Mouse (Mus musculus) layer of hippocampus, adult 8-10 months (tissue): ENCODE data around the gene Bcl11b. TPM values are rescaled to one million over a fixed set of nuclear protein-coding genes. Genes with fewer than 3 reads are reported as not detected.
A peak's percentile ranks its signal among the peaks of the same experiment; 100 is the strongest.

Source experiments
- DNase-seq, 2 experiments: peaks; one replicate each; pipeline ENCODE4 v3.0.0; 2022; ENCODE audit warnings: low spot score in 2 of 2
- total RNA-seq, 4 experiments: library from RNA; stranded (reverse); gene quantifications; 2 replicates each; pipeline ENCODE4 v1.2.4; 2022

Bcl11b gene
- total RNA-seq, 4 experiments from 2014 or later: 110 to 122 (median 115) TPM

DNA sequence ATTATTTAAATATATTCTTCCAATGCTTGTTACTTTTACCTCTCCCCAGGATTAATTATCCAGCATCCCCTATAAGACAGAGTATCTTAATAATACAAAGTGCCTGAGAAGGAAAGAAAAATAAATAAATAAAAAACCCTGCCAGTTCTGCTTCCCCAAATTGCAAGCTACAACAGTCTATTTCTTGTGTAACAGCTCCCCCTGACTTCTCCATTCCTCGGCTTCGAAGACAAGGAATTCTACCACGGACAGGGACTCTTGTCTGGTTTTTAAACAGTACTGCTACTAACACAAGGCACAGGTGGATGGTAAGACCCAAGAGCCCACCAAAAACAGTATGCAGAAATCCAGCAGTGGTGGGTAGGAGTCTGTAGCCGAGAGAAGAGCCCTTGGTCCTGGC, 64.2 kb downstream of the Bcl11b start:
- no peak for DNase-seq

DNA sequence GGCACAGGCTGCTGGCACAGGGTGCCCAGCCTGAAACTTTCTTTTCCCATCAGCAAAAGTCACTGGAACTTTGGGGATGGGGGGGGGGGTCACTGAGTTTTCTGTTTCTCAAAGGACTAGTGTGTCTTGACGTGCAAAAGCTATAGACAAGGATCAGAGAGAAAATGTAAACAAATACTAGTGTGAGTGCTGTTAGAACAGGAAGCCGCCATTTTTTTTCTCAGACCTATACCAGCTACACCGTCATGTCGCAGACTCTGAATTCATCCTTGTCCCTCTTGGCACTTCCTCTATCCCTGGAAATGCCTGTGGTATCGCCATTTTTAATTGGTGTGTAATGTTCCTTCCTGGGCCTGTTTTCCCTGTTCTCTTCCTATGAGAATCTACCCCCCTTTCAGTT, 66.4 kb downstream of the Bcl11b start:
- DNase-seq: no peak

DNA sequence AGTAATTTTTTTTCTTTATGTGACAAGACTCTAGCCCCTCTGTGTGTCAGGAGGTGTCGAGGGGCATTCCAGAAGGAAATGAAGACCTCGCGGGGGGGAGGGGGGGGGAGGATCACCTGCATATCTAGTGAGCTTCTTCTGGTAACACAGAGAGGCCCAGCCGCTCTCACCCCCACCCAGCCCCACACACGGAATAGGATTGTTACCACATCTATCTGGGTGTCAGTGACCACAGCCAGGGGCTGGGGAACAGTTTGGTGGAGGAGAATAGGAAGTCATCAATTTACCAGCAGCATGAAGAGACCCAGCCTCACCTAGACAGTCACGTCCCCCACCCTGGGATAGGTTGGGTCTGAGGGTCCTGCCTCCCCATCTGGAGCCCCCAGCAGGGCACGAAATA, 67.0 kb downstream of the Bcl11b start:
- DNase-seq: no peak

DNA sequence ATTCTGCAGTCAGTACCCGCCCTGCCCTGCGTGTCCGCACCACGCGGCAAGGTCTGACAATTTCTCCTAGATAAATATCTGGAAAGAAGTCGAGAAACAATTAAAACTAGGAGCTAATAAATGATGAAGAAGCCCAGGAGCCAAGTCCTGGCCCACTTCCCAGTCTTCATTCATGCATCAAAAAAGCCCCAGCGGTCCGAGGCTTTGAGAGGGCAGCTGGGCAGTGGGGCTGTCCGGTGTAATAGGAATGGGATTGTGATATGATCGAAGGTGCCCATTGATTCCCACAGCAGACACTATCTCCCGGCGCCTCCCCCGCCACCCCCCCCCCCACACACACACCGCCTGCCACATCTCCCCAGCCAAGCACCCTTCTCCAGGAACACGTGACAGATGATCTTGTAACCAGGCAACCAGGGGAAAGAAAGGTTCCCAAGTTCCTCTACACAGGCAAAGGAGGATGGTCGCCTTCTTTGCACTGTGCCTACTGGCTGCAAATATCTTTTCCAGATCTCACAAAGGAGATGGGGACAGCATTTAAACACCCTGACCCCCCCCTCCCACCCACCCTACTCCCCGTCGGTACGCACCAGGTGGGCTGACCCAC, 68.5 kb downstream of the Bcl11b start:
- no peak for DNase-seq

DNA sequence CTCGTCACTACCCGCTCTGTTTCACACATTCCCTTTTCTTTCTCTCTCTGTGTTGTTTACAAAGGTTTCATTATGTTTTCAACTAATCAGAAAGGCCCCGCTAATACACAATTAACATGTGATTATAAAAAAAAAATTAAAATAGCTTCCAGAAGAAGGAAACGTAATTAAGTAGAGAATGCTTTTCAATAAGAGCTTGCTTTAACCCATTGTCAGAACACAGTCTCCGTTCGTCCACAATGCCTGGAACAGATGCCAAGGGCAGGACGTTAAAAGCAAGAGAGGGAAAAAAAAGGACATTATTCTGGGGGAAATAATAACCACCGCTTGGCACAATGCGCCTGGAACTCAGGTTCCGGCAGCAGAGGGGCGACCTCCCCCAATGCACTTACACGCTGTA, 71.3 kb downstream of the Bcl11b start:
- no peak for DNase-seq

DNA sequence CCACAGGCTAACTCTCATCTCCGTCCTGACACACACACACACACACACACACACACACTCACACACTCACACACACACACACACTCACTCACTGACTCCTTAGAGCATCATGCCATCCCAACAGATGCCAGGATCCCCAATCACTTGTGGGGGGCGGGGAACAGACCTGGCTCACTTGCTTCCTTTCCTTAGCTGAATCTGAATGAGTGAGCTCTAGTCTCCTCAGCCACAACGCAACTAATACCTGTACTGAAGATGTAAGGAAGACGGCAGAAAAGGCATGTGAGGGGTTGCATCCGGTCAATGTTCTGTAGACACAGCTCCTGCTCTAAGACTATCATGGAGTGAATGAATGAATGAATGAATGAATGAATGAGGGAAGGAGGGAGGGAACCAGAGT, 71.9 kb downstream of the Bcl11b start:
- DNase-seq: no peak

DNA sequence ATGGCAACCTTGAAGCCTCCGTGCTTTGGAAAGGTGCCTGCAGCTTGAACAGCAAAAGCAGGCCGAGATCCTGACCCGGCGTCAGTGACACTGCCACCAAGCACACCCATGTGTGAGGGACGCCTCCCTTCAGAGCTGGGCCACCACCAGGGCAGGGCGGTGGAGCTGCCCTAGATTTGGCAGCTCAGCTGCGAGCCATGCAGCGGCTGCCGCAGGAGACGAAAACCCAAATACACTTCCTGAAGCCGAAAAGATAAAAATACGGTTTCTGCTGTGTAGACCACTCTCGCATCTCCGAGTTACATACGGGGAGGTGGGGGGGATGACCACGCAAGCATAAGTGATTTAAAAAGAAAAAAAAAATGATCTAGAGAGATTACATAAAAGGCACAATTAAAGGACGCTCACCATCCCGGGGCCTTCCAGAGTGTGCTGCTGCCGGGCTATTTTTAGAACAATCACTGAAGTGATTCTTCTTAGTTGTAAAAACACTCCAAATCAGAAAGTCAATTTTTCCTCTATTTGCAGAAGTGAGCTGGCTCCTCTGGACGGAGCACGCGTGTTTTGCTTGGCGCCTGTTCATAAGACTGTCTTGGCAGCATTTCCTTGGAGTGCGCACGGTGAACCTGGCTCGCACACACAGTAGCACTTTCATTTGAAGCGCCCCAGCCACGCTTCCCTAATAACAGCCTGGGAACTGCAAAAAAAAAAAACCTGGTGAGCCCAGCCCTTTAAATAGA, 72.6 kb downstream of the Bcl11b start:
- DNase-seq: peak; percentile 64 to 67

DNA sequence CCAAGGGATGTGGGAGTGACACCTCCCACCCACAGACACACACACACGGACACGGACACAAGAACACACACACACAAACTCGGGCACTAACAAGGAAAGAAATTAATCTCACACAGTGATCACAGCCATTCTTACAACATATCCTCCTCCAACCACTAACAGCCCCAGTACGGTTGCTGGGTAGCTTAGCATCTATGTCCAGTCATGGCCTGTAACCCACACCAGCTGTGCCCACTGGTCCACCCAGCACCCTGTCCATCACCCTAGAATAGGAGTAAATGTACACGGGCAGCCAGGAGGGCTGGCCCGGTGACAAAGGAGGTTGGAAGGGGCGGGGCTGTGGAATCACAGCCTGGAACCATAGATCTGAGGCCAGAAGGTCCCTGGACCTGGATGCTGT, 74.5 kb downstream of the Bcl11b start:
- no peak for DNase-seq

DNA sequence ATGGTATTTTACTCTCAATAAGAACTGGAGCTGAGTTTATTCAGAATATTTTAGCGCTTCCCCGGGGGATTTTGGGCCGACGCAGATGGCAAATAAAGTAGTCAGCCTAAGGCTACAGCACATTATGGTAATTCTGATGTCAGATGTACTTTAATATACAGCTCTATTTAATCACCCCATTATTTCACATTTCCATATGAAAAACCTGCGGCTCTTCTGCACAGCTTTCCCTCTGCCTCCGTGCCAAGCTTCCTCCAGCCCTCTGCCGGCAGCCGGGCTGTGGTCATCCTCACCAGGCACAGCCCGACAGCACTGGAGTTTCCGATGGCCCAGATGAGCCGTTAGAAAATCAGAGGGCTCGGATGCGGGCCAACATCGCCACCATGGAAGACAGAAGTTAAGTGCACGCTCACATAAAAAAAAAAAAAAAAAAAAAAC, 74.9 kb downstream of the Bcl11b start:
- DNase-seq: no peak

DNA sequence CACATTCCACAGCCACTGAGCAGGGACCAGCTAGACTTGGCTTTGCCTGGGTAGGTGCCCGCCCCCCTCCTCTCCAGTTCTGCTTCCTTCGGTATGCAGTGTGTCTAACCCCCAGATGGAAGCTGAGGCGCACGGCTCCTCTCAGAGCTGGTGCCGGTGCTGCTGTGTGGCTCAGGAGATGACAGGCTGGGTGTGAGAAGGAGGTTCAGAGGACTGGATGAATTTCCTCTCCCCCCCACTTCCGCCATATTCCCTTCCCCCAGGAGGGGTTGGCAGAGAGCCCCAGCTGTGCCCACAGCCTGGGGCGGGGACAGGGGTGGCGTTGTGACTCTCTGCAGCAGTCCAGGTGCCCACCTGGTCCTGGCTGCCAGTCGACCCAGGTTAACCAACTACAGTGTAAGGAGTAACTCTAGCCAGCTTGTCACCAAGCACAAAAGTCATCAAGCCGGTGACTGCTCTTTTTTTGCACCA, 75.4 kb downstream of the Bcl11b start:
- DNase-seq: no peak

DNA sequence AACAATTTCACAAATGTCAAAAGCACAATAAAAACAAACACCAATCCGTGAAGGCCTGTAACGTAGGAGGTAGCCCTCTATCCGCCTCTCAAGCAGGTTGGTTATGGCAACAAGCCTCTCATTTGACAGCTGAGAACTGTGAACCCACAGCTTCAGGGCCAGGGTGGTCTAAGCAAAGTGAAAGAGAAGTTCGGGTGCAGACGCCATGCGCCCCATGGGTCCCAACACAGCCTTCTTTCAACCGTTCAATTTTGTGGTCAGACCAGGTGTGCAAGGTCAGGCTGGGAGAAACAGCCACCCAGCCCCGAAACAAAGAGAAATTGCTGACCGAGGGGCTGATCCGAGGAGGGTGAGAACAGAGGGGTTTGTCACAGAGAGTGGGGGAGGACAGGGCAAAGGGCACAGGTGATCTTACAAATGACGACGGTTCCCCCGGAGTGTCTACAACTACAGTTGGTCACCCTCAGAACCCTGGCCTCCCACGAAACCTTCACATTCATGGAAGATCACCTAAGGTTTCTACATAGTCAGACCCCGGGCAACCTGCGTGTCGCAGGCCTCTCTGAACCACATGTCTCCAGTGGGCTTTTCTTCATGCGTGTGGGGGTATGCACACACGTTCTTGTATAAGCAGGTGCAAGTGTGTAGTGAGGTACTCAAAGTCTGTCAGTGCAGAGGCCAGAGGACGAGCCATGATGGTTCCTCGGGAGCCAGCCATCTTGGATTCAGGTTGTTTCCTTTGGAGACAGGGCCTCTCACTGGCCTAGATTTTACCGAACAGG, 77.1 kb downstream of the Bcl11b start:
- DNase-seq: no peak

DNA sequence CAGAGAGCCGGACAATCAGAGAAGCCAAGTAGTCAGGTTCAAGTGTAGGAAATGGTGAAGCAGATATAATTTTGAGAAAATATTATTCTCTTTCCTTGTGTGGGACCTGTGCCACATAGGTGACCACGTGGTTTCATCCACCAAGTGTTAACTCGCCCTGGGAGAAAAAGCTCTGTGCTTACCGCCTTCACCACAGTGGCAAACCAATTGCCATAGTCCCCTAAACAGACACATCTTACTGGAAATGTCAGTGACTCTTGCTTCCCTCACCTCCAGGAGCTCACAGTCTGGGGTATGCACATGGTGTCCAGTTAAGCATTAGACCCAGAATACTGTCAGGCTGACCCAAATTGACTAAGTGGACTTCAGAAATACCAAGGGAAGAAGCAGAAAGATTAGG, 78.7 kb downstream of the Bcl11b start:
- DNase-seq: no peak

DNA sequence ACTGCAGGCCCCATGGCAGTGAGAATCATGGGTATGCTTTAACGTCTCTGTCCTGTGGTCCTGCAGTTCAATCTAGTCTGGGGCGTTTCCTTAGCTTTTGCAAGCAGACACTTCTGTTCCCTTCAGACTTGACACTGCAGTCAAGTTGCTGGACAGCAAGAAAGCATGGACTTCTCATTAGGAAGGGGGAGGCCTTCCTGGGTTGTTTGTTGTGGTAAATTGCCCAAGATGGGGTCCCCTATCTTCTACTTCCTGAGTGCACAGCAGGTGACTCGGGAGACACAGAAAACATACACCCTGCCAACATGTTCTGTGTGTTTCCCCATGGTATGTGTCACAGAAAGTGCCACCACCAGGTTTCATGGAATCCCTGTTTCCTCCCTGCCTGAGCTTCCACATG, 79.4 kb downstream of the Bcl11b start:
- no peak for DNase-seq

DNA sequence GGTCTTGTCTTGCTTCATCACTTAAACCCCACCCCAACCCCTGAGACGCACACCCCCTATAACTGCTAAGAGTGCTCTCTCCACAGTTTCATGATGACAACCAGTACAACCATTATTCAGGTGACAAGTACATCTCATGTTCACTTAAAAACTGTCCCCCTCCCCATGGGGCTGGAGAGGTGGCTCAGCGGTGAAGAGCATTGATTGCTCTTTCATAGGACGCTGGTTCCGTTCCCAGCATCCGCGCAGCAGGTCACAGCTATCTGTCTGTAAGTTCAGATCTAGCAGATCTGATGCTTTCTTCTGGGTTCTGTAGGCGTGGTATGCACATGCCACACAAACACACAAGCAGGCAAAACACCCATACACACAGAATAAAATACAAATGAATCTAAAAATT, 81.2 kb downstream of the Bcl11b start:
- no peak for DNase-seq

DNA sequence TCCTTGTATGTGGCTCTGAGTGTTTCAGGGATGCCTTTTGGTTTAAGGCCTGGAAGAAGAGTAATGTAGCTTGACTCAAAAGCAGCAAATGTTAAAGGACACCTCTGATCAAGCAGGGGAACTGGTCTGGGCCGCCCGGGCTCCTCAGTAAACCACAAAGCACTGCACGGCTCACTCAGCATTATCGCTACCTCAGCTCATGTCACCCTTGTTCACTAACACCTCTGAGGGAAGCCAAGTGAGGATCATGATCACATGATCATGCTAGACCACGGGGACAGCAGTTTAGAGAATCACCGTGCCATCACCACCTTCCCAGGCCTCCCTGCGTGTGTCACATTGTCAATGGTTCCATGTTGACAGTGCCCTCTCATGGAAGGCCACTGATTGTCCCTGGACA, 81.8 kb downstream of the Bcl11b start:
- no peak for DNase-seq

DNA sequence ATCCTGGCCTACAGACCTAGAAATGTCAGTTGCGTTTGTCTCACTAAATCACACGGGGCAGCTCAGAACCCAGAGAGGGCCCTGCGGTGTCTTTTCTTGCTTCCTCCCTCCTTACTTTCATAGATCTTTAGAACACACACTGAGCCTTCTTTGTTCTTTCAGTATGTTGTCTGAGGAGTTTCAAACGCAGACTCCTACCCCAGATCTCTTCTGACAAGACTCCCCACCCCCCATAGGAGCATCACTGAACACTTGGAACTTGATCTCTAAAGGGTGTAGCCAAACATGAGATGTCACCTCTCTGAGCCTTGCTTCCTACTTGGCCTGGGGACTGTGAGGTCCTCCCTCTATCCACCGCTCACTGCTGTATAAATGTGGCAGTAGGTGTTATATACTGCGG, 82.2 kb downstream of the Bcl11b start:
- no peak for DNase-seq

DNA sequence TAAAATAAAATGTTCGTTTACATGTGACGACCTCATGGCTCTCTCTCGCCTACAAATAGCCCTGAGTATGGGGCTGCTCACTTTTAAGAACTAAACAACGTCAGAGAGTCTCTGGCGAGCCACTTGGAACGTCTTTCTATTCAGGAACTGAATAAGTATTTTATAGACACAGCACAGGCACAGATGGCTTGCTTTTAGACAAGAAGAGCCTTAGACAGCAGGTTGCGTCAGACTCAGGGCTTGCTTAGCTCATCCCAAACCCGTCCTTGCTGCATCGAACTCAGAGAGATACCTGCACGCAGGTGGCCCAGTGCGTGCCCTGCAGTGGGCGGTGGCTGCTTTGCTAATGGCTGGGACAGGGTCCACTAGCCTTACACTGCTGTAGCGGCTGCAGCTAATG, 82.7 kb downstream of the Bcl11b start:
- DNase-seq: no peak

DNA sequence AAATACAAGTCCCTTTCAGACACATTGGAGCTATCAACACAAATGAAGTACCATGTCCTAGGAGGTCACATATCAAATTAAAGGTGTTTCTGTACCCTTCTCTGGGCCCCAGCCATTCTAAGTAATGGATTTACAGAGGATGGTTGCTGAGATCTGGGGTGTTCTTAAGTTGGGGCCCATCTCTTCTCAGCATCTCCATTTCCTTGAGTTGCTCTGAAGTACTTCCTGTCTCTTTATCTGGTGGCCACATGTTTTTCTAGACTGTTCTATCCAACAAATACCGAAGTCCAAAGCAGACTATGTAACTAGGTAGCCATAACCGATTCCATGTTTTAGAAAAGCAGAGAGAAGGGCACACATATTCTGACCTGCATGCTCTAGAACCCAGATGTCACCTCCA, 83.3 kb downstream of the Bcl11b start:
- no peak for DNase-seq

DNA sequence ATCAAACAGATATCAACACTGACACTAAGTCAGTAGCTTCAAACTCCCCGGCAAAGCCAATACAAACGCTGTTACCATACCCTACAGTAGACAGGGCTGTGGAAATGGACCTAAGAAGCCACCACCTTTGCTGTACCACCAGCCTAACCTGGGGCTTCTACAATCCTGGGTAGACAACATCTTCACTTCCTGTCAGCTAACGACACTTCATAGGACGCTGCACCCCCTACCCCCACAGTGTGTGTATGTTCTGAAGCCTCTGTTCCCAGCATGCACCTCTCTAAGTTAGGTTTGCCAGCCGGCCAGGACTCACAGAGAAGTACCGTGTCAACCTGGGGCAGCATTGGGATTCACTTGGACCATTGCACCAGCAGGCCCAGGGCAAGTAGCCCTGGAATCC, 84.6 kb downstream of the Bcl11b start:
- DNase-seq: no peak

DNA sequence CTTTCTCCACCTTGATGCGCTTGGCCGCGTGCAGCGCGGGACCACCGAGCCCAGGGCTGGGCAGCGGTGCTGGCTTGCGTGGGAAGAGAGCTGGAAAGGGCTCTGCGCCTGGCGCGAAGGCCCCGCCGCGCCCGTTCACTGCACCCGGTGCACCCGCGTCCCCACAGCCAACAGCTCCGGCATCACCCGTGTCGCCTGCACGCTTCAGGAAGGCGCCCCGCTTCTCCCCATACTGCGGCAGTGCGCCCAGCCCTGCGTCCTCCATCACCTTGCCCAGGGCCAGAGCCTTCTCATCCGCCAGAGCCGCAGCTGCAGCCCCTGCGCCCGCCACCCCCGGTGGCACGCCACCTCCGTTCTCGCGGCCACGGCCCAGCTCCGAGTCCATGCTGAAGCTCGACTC, 87.4 kb downstream of the Bcl11b start:
- no peak for DNase-seq

DNA sequence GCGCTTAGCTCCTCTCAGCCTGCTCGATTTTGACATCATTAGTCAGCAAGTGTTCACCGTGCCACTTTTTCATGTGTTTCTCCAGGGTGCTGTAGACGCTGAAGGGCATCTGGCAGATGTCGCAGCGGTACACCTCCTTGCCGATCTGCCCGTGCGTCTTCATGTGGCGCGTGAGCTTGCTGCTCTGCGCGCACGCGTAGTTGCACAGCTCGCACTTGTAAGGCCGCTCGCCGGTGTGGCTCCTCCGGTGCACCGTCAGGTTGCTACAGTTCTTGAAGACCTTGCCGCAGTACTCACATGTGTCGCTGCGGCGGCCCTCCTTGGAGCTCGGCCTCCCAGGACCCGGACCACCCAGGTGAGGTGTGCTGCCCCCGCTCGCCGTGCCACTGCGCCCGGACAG, 88.0 kb downstream of the Bcl11b start:
- DNase-seq: no peak

DNA sequence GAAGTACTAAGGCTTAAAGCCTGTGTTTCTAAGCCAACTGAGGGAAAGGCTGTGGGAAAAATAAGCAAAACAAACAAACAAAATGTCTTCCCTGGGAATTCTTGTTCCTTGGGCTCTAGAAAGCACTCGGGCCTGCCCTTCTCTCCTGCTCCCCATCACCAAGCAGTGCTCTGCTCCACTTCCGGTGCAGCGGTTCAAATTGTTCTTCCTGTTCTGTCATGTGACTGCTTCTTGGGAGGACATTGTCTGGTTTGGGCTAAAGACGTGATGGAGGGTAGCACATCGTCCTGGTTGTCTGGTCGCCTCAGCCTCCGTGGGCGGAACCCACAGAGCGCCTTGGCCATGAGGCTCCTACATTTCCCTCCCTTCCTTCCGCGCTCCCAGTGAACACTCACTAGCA, 94.6 kb downstream of the Bcl11b start:
- no peak for DNase-seq

DNA sequence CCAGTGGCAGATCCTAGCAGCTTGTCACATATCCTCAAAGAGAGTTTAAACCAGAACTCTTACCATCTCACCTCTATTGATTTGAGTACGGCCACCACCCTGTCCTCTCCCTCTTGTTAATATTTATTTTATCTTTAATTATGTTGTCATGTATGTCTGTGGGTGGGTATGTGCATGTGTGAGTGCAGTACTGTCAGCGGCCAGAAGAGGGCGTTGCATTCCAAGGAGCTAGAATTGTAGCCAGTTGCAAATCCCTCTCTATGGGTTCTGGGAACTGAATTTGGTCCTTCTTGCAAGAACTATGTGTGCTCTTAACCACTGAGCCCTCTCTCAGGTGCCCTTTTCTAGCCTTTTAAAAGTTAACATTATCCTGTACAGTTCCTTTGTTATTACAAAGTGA, 98.1 kb downstream of the Bcl11b start:
- DNase-seq: no peak
